Mouse (Mus musculus): ENCODE measurements around the gene Kansl2. TPM values are rescaled to one million over a fixed set of nuclear protein-coding genes. Genes with fewer than 3 reads are reported as not detected.

Gene Kansl2
- polyA plus RNA-seq (2012; rRNA removed): 19.0 and 19.6 TPM in 2 replicates

DNA sequence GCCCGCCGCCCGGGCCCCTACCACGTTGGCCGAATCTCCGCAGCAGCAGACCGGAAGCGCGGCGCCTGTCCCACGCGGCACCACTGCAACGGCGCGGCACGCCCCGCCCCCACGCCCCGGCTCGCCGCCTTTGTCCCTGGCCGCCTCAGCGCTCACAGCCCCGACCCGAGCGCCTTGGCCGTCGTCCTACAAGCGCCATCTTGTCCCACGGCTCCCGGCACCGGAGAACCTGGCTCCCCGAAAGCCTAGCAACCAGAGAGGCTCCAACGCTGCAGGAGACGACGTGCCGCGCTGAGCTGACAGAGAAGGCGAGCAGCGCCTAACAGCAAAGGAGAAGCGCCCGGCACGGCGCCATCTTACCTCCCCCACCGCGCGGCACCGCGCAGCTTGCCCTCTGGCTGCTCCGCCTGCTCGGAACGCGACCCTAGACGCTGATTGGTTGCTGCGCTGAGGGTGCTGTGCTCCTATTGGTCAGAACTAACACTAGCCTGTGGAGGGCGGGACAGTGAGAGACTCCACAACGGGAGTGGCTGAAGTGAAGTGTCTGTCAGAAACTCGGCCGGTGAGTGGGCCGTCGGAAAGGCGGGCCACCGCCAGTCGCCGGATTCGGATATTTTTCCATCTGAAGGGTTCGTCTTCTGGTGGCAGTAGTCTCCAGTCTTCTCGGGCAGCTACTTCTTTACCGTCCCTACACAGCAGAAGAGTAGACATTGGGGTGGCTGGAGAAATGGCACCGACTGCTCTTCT lies at the start of gene Kansl2:
Gene Kansl2, minus strand, starts transcription at position 384 of the 747 bp plus-strand sequence.

DNA sequence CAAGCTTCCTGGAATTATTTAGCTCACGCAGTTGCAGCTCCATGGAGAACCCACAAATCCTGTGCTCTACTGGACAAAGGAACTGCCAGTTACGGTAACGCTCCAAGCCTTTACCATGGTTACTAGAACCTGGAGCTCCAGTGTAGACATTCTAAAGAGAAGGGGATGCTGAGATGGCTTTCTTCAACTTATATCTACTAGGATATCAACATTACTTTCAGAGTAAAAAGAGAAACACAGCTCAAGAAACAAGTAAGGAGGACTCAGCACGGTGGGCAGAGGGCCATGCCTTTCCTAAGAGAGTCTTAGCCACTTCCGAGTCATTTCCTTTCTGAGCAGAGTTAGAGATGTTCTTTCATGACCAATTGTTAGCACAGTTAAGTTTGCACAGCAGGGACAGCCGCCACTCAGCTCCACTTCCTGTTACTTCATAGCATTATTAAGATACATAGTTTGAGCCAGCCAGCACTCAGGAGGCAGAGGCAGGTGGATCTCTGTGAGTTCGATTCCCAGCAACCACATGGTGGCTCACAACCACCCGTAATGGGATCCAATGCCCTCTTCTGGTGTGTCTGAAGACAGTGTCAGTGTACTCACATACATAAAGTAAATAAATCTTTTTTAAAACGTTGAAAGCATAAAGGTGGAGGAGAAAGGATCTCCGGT lies 36.9 kb upstream of the Kansl2 start, which contains the start of the genes Ccnt1 and 4930415O20Rik:
Gene Ccnt1, minus strand, starts transcription at position 51 of the 666 bp plus-strand sequence.
Gene 4930415O20Rik, plus strand, starts transcription at position 132 of the 666 bp plus-strand sequence.

DNA sequence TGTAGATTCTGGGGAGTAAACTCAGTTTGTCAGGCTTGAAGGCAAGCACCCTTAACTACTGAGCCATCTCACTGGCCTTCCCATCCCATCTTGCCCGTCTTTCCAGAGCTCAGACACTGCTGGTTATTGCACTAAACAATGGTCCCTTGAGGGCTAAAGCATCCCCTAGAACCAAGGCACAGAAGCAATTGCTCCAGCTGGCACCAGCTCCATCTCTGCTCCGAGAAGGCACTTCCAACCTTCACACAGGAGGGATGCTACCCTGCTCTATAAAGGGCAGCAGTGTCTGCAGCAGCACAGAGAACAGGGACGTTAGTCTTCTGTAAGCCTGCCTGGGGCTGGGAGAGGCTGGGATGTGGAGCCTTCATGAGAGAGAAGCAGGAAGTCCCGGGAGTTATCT lies 42.0 kb downstream of the Kansl2 start, which contains the start of gene Olfr279:
Gene Olfr279, plus strand, starts transcription at position 301 of the 400 bp plus-strand sequence.

DNA sequence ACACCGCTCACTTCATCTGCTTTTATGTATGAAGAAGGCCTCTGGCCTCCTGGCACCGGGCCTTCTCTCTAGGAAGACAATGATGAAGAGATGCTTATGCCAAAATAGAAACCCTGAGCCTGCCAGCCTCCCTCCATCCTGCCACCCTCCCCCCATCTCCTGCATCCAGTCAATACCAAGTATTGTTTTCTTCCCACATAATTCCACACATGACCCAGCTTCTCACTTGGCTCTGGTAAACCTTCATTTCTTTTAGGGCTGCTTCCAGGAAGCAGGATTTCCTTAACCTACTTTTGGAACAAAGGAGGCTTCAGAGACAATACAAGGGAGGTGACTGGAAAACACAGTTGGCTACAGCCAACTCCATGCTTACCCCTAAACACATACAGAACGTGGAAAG lies 51.4 kb downstream of the Kansl2 start, which contains the start of gene Lalba:
Gene Lalba, minus strand, starts transcription at position 21 of the 400 bp plus-strand sequence.

DNA sequence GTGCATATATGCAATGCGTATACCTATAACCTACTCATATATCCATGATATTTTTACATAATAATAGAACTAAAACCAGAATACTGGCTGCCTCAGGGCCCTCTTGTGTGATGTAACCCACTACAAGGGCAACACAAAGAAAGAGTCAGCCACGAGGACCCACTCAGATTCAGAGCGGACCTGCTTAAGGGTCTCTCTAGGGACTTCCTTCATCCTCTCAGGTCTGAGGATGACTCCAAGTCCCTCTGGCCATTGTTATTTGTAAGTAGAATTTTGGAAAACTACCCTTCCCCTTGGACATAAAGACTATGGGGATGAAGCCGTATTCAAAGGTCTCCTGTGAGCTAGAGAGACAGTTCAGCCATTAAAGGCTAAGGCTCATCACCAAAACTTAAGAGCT lies 64.5 kb downstream of the Kansl2 start, which contains the start of gene OR5BS1P:
Gene OR5BS1P, plus strand, starts transcription at position 301 of the 400 bp plus-strand sequence.

Other genes starting within 250 kb of the Kansl2 start
- gene Zfp641, start 238.1 kb downstream of the Kansl2 start, polyA plus RNA-seq (2012; rRNA removed): 0.21 and 0.25 TPM in 2 replicates
- gene Olfr285, start 216.9 kb downstream of the Kansl2 start, polyA plus RNA-seq (2012; rRNA removed): not detected in 2 replicates
- gene Olfr284, start 193.3 kb downstream of the Kansl2 start, polyA plus RNA-seq (2012; rRNA removed): not detected in 2 replicates
- not detected in 2 replicates for gene Olfr283, start 153.3 kb downstream of the Kansl2 start, polyA plus RNA-seq (2012; rRNA removed)
- gene Olfr282, start 103.0 kb downstream of the Kansl2 start, polyA plus RNA-seq (2012; rRNA removed): not detected in 2 replicates
- not detected in 2 replicates for gene Olfr281, start 81.7 kb downstream of the Kansl2 start, polyA plus RNA-seq (2012; rRNA removed)
- gene OR5BS1P, start 64.4 kb downstream of the Kansl2 start, polyA plus RNA-seq (2012; rRNA removed): not detected in 2 replicates
- gene Lalba, start 51.5 kb downstream of the Kansl2 start, polyA plus RNA-seq (2012; rRNA removed): not detected in 2 replicates
- gene Olfr279, start 41.9 kb downstream of the Kansl2 start, polyA plus RNA-seq (2012; rRNA removed): not detected in 2 replicates
- gene Ccnt1, start 36.7 kb upstream of the Kansl2 start, polyA plus RNA-seq (2012; rRNA removed): 6.7 TPM in 2 replicates
- gene 4930415O20Rik, start 36.7 kb upstream of the Kansl2 start, polyA plus RNA-seq (2012; rRNA removed): 0.06 TPM in 1 of 2 replicates, not detected in the other
- gene Adcy6, start 75.8 kb upstream of the Kansl2 start, polyA plus RNA-seq (2012; rRNA removed): 14.0 and 17.8 TPM in 2 replicates
- gene Cacnb3, start 96.6 kb upstream of the Kansl2 start, polyA plus RNA-seq (2012; rRNA removed): 1.2 TPM in 2 replicates
- gene Ddx23, start 128.6 kb upstream of the Kansl2 start, polyA plus RNA-seq (2012; rRNA removed): 16.7 and 18.6 TPM in 2 replicates
- gene Rnd1, start 143.2 kb upstream of the Kansl2 start, polyA plus RNA-seq (2012; rRNA removed): 1.9 and 2.1 TPM in 2 replicates
- 0.03 and 0.04 TPM in 2 replicates for gene Ccdc65, start 173.9 kb upstream of the Kansl2 start, polyA plus RNA-seq (2012; rRNA removed)
- gene Fkbp11, start 193.9 kb upstream of the Kansl2 start, polyA plus RNA-seq (2012; rRNA removed): 136 and 198 TPM in 2 replicates
- gene Arf3, start 228.9 kb upstream of the Kansl2 start, polyA plus RNA-seq (2012; rRNA removed): 17.4 and 22.0 TPM in 2 replicates
- gene Wnt10b, start 243.9 kb upstream of the Kansl2 start, polyA plus RNA-seq (2012; rRNA removed): 0.03 and 0.07 TPM in 2 replicates